ENCODE assay signal across 27 mouse cellular contexts in genomic region chr13:110432613-110433012, GRCm38 (mm10).
"Had no signal": no experiment of that assay in that cellular context is flagged by ENCODE, and none has a peak within 500 bp of the region (broad histone marks: within the 10 kb centered on the region; RNA-seq: fewer than 3 reads in every experiment).

No protein-coding gene starts in this region.

- H3K36me3 ChIP-seq: heart, embryonic 10.5 days; heart, embryonic 12.5 days; heart, embryonic 13.5 days; heart, embryonic 15.5 days; hindbrain, embryonic 10.5 days; hindbrain, embryonic 12.5 days; hindbrain, embryonic 13.5 days; hindbrain, embryonic 15.5 days; intestine, embryonic 15.5 days had no signal

- H3K27me3 ChIP-seq: heart, embryonic 12.5 days; heart, embryonic 13.5 days; heart, embryonic 15.5 days; hindbrain, embryonic 12.5 days; hindbrain, embryonic 13.5 days; hindbrain, embryonic 15.5 days; intestine, embryonic 15.5 days had no signal

- DNase-seq: heart, adult 18-20 months; heart, adult 2 months; heart, postnatal 10 days; heart, postnatal 14 days; heart, postnatal 36 days; heart, postnatal 4 days; kidney, adult 11 months; kidney, postnatal 10 days; kidney, postnatal 25 days; layer of hippocampus, adult 9-11 months; layer of hippocampus, postnatal 36 days had no signal

- H3K9ac ChIP-seq: heart, embryonic 12.5 days; heart, embryonic 13.5 days; heart, embryonic 15.5 days; hindbrain, embryonic 12.5 days; hindbrain, embryonic 13.5 days; hindbrain, embryonic 14.5 days; hindbrain, embryonic 15.5 days; intestine, embryonic 15.5 days had no signal

- H3K4me3 ChIP-seq: heart, adult 2 months; heart, embryonic 10.5 days; heart, embryonic 12.5 days; heart, embryonic 13.5 days; heart, embryonic 15.5 days; hindbrain, embryonic 10.5 days; hindbrain, embryonic 12.5 days; hindbrain, embryonic 13.5 days; hindbrain, embryonic 15.5 days; intestine, embryonic 15.5 days; layer of hippocampus, adult 2 months; left cerebral cortex, adult 2 months had no signal

- H3K27ac ChIP-seq: heart, adult 2 months; heart, embryonic 10.5 days; heart, embryonic 13.5 days; heart, embryonic 15.5 days; hindbrain, embryonic 10.5 days; hindbrain, embryonic 12.5 days; hindbrain, embryonic 13.5 days; hindbrain, embryonic 14.5 days; hindbrain, embryonic 15.5 days; hindbrain, postnatal 0 days; layer of hippocampus, adult 2 months; left cerebral cortex, adult 2 months had no signal

- H3K4me2 ChIP-seq: heart, embryonic 11.5 days; heart, embryonic 12.5 days; heart, embryonic 13.5 days; heart, embryonic 15.5 days; hindbrain, embryonic 12.5 days; hindbrain, embryonic 13.5 days; hindbrain, embryonic 14.5 days; hindbrain, embryonic 15.5 days; intestine, embryonic 15.5 days had no signal

- H3K9me3 ChIP-seq: heart, embryonic 10.5 days; heart, embryonic 12.5 days; heart, embryonic 13.5 days; heart, embryonic 15.5 days; hindbrain, embryonic 10.5 days; hindbrain, embryonic 12.5 days; hindbrain, embryonic 13.5 days; hindbrain, embryonic 15.5 days; intestine, embryonic 15.5 days had no signal

- H3K4me1 ChIP-seq: heart, embryonic 10.5 days; hindbrain, embryonic 10.5 days; hindbrain, embryonic 12.5 days; hindbrain, embryonic 13.5 days; hindbrain, embryonic 15.5 days had no signal

- ATAC-seq: hindbrain, embryonic 16.5 days; hindbrain, postnatal 0 days; inflammation-experienced regulatory T-cells, adult 6 months had no signal
